Mouse (Mus musculus) bone marrow macrophage, adult 2 months (primary cell): Measurements from ENCODE around the gene Wdr12.

Experiments used
- CTCF ChIP-seq: IDR thresholded peaks from 2 replicates; pipeline ENCODE4 v1.5.1; 2012; ENCODE audit warnings: low read depth, mild to moderate bottlenecking, low read length, moderate library complexity
- POLR2A ChIP-seq: IDR thresholded peaks from 2 replicates; pipeline ENCODE4 v1.6.1; 2012; ENCODE audit warnings: mild to moderate bottlenecking, low read depth, low read length, borderline replicate concordance

DNA sequence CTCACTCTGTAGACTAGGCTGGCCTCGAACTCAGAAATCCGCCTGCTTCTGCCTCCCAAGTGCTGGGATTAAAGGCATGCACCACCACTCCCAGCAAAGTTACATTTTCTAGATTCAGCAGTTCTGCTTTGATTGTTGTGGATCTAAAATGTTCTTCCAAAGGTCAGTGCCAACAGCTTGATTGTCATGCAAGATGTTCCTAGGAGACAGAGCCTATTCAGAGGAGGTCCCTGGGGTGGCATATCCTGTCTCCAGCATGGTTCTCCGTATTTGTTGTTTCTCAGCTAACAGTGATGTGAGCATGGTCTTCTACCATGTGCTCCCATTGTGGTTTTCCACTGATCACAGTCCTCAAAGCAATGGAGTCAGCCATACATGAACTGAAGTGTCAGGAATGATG, 42.1 kb downstream of the Wdr12 start:
- TF ChIP-seq CTCF (no peak), POLR2A (no peak)
